Mouse (Mus musculus) 3T3-L1 (cell line): ENCODE measurements at regions not wholly inside any gene's neighbourhood (a gene's known extent, or its start where the extent isn't known, plus 50 kb on each side); places are given as distances from the start of the nearest gene placed in this dataset.
"Not testable (repeated sequence)": the region's sequence is repeated elsewhere in the genome, so short reads cannot be mapped to it uniquely, and the experiment has no call there.

Source experiments
- DNase-seq: peaks from one replicate; pipeline ENCODE4 v3.0.0-alpha.2; 2015; ENCODE audit warnings: low read depth, low spot score

GRCm38 (mm10) chr13:52196917-52197316 is 334.2 kb downstream of the Diras2 start:
- no peak for DNase-seq

DNA sequence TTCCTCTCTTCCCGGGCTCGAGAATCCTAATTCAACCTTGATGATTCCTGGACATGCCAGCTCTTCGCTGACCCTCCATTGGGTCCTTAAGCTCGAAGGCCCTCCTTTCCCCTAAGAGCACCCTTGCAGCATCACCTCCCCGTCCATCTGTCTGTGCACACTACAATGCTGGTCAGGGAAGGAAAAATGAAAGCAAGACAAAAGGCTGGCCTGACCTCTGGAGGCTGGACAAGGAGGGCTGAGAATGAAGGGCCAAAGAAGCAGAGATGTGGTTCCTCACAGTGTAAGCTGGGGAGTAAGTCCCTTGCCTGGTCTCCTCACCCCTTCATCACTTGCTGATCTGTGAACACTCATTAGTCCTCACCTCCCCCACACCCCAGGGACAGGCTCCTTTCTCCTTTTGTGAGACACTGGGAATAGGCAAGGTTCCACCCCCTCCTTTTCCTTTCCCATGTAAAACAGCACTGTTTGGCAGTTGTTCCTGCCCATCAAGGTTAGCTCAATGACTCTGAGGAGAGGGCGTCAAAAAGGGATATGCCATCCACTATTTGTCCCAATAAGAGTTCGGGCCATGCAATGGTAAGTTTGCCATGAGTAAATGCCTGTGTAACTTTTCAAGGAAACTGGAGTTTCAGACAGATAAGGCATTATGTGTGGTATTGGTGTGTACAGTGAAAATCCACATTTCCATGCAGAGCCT is 332.3 kb downstream of the Diras2 start:
- DNase-seq = no peak

DNA sequence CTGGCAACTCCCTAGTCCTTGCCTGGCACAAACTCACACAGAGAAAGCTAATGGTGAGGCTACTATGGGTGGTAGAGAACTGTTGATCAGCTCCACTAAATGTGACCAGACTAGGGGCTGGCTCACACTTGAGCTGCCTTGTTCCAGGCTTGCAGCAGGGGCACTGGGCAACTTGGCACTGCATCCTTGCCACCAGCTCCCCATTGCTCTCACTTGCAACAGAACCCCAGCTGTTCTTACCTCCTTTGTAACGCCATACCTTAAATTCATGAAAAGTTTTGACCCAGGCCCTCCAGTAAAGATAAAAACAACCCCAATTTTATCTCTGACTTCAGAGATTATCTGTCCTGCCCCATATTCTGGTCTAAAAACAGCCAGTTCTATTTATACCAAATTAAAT is 328.7 kb downstream of the Diras2 start:
- DNase-seq = no peak

DNA sequence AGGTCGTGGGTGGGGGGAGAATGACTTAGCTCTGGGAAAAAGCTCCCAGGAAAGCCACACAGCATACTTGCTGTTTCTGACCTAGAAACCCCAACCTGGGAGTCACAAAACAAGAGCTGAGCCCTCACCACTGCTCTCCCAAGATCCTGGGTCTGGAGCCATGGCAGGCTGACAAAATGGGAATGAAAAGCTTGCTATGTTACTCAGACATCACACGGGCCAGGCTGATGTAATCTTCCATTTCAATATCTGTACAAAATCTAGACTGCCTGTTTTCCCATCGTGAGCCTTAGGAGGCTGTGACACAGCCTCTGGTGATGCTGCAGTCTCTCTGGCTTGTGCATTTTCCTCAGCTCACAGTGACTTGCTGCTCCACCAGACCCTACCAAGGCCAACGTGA is 325.1 kb downstream of the Diras2 start:
- DNase-seq = peak; percentile 32

DNA sequence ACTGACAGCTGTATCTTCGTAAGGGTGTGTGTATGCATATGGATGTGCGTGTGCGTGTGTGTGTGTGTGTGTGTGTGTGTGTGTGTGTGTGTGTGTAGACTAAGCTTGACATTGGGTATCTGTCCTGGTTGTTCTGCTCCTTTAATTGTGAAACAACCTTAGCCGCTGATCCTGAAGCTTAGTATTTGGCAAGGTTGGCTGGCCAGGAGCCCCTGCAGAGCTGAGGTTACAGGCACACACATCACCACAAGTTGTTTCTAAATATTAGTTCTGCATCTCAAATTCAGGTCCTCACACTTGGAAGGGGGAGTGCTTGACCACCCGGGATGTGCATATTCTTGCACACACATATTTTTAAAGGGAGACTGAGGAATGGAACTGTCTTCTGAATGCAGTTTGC is 314.7 kb downstream of the Diras2 start:
- no peak for DNase-seq

DNA sequence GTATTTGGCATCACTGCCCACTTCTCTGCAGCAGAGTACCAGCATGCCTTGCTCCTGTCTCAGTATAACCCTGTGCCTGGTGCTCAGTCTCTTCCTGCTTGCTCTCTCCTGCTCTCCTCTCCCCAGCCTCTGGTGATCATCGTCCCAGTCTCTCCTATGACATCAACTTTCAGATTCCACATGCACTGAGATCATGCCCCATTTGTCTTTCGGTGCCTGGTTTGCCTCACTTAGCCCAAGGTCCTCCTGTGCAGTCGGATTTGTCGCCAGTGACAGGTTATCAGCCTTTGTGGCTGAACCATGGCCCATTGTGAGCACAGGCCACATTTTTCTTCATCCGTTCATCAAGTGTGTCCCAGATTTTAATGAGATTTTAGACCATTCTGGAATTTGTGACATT is 314.0 kb downstream of the Diras2 start:
- no peak for DNase-seq

- no peak for DNase-seq
These were observed 313.3 kb downstream of the Diras2 start for GRCm38 (mm10) chr13:52217741-52218140.

DNA sequence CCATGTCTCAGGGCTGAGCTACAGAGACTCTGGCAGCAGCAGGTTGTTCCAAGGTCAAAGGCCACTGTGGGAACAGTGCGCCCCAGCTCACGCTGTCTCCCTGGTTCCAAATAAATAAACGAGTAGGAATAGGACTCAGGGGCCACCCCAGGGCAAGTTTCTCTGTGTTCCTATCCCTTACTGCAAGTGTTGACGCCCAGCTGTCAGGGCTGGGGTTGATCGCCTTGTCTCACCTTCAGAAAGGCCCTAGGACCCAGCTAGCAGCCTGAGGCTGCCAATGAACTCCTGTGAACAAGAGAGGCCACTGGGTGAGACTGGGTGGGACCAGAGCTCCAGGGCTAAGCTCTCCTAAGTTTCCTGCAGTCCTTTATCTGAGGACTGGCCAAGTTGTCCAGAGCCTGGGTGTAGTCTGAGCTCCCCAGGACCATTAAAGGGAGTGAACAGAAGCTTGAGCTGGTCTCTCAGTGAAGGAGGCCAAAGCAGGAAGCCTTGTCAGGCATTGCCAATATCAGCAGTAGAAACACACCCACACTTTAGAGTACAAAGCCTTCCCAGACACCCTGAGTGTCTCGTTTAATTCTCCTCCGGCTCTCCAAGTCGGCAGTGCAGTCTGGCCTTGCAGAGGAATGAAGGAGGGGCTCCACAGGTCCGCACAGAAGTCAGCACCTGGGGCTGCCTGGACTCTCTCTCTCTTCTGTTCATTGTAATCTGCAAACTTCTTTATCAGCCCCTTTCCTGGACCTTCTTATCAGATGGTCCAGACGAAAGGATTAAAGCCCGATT is 308.6 kb downstream of the Diras2 start:
- DNase-seq = no peak

DNA sequence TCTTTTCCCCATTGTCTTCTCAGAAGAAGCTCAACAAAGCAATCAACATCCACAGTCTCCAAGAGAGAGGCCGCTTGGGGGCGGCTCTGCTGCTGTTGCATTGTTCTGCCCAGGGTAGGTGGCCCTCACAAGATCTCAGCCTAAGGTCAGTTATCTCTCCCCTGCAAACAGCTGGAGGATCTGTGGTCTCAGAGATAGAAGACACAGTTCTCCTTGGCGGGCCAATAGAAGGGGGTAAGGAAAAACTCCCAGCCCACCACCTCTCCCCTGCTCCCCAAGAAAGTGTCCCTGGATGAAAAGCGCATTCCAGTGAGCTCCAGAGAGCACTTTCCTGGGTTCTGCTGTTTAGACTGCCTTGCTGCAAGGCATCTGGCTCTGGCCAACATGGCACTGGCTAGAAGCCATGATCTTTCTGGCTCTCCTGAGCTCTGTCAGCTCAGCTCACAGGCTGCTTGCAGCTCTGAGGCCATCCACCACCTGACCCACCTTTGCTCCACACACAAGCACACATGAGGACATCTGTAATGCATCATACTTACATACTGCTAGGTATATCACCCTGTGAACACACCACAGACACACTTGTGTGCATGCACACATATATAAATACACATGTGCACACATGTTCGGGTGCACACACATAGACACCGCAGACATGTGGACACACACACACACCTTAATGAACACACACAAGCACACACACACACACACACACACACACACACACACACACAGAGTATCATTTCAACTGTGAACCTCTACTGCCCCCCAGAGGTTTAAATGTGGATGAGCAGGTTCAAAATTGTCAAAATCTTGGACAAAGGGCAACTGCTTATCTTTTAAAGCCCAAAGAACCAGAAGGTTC is 307.7 kb downstream of the Diras2 start:
- peak; percentile 58 for DNase-seq

GRCm38 (mm10) chr13:52233971-52234370 is 297.1 kb downstream of the Diras2 start:
- peak; percentile 80 for DNase-seq

- DNase-seq = peak; percentile 76
These were observed 295.0 kb downstream of the Diras2 start for GRCm38 (mm10) chr13:52236105-52236504.

- DNase-seq = peak; percentile 74
These were observed 291.5 kb downstream of the Diras2 start for GRCm38 (mm10) chr13:52239563-52239962.

- DNase-seq = peak; percentile 69
These were observed 289.3 kb downstream of the Diras2 start for GRCm38 (mm10) chr13:52241761-52242160.

DNA sequence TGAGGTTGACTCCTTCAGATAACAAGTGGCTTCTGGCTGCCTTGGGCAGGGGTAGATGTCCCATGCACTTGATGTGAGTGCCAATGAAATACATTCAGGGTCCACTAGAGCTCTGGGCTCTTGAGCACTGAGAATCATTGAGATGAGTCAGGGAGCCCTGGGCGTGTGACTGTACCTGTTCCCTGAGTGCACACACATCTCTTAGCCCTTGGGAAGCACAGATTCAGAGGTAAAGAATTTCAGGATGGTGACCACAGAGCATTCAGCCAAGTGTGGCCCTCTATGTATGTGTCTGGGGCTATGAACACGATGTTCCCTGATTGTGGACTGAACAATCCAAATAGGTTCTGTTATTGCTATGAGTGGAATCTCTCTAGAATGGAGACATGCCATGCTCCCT is 281.6 kb downstream of the Diras2 start:
- DNase-seq = peak; percentile 68

DNA sequence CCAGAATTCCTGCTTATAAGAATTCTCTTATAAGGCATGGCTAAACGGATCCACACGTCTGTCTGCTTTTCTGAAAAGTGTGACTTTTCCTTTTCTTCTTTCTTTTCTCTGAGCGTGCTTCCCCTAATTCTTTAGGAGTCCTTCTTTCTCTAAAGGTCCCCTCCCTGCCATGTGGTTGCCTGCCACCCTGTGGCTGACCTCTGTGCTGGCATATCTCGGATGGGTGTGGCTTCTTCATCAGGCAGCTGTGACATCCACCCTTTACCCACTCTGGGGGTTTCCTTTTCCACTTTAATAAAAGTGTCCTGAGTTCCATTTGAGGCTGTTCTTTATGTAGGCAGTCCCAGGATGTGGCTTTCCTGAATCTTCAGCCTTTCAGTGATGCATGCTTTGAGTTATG is 280.7 kb downstream of the Diras2 start:
- peak; percentile 50 for DNase-seq

- no peak for DNase-seq
These were observed 278.8 kb downstream of the Diras2 start for GRCm38 (mm10) chr13:52252303-52252702.

DNA sequence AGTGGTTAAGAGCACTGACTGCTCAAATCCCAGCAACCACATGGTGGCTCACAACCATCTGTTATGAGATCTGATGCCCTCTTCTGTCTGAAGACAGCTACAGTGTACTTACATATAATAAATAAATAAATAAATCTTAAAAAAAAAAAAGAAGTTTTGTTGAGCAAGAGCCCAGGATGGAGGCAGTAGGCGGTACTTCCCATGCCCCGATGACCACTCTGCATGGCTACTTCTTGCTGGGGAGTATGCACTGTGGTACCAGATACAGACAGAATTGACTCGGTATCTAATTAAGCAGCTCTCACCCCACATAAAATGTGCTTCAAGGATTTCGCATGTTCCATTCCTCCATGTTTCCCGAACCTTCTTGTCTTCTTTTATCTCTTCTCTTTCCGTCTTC is 278.4 kb downstream of the Diras2 start:
- DNase-seq = not testable (repeated sequence)

DNA sequence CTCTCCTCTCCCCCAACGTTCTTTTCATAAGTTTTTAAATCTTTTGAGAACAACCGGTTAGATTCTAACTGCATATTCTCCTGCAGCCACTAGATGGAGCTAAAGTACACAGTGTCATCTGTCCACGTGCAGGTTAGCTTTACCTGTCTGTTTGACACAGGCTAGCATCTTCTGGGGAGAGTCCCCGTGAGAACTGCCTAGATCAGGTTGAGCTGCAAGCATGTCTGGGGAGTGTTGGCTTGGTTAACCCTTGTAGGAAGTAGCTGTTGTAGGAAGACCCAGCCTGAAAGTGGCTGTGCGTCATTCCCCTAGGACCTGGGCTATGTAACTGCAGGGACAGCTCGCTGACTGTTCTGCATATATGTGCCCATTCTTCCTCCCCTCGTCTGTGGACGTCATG is 277.9 kb downstream of the Diras2 start:
- DNase-seq = peak; percentile 60

GRCm38 (mm10) chr13:52254185-52254584 is 276.9 kb downstream of the Diras2 start:
- DNase-seq = peak; percentile 79

- DNase-seq = peak; percentile 46
These were observed 275.4 kb downstream of the Diras2 start for GRCm38 (mm10) chr13:52255697-52256096.

- no peak for DNase-seq
These were observed 272.7 kb downstream of the Diras2 start for GRCm38 (mm10) chr13:52258373-52258772.

GRCm38 (mm10) chr13:52262949-52263550 is 268.0 kb downstream of the Diras2 start:
- DNase-seq = no peak
